Mouse (Mus musculus) MEL-GATA-1-ER (cell line): Measurements from ENCODE around the gene Lnx2.

Experiments
- DNase-seq: peaks from one replicate; pipeline ENCODE4 v3.0.0-alpha.2; 2012; ENCODE audit warnings: low read depth; ENCODE audit errors: extremely low read depth

Lnx2 gene

GRCm38 (mm10) chr5:146968695-146969393 is 107.5 kb downstream of the Lnx2 start:
- DNase-seq, result no peak
